Mouse (Mus musculus) kidney, embryonic 16.5 days (tissue): ENCODE data around the gene Abcb9. TPM values are rescaled to one million over a fixed set of nuclear protein-coding genes. Genes with fewer than 3 reads are reported as not detected.

ENCODE experiments used
- ATAC-seq: fragments of 200-750 bp; cut with Nextera tagmentation; 2 replicates; pipeline ENCODE4 v1.8.0; 2017; ENCODE audit warnings: moderate TSS enrichment; ENCODE audit not compliant: low FRiP score, low TSS enrichment
- H3K27ac ChIP-seq: fragments of 300-500 bp; sonication (generic); 2 replicates; pipeline ENCODE4 v1.5.1; 2014; ENCODE audit warnings: low read length
- H3K27me3 ChIP-seq: fragments of 300-500 bp; sonication (generic); 2 replicates; pipeline ENCODE4 v1.6.1; 2014; ENCODE audit warnings: low read length, control low read depth, mixed read lengths; ENCODE audit not compliant: insufficient read depth
- H3K36me3 ChIP-seq: fragments of 300-500 bp; sonication (generic); 2 replicates; pipeline ENCODE4 v1.6.1; 2014; ENCODE audit warnings: low read length, control low read depth, mixed read lengths; ENCODE audit not compliant: insufficient read depth
- H3K4me1 ChIP-seq: fragments of 300-500 bp; sonication (generic); 2 replicates; pipeline ENCODE4 v1.6.1; 2014; ENCODE audit warnings: low read length, control low read depth, mixed read lengths; ENCODE audit not compliant: insufficient read depth
- H3K4me2 ChIP-seq: fragments of 300-500 bp; sonication (generic); replicated peaks from 2 replicates; pipeline ENCODE4 v1.6.1; 2014; ENCODE audit warnings: low read depth, low read length
- H3K4me3 ChIP-seq: fragments of 300-500 bp; sonication (generic); 2 replicates; pipeline ENCODE4 v1.5.1; 2014; ENCODE audit warnings: mild to moderate bottlenecking, low read length
- H3K9ac ChIP-seq: fragments of 300-500 bp; sonication (generic); replicated peaks from 2 replicates; pipeline ENCODE4 v1.6.1; 2014; ENCODE audit warnings: low read length
- H3K9me3 ChIP-seq: fragments of 300-500 bp; sonication (generic); 2 replicates; pipeline ENCODE4 v1.6.1; 2016; ENCODE audit warnings: low read length, control low read depth
- WGBS: fragments of 180-500 bp; shearing (Covaris S2); extraction: QIAGEN DNeasy Blood & Tissue Kit; methylation state at CpG from one replicate; pipeline ENCODE4 v1.1.7; 2014; 5-methylcytosine and 5-hydroxymethylcytosine counted together
- polyA plus RNA-seq: library from polyadenylated mRNA; unstranded; fragments of >200 nt; fragmentation: Nextera tagmentation; extraction: Ambion mirVana; gene quantifications from 2 replicates; pipeline ENCODE4 v1.2.1, GENCODE M21; 2015

The Abcb9 gene
- polyA plus RNA-seq, 1 experiment from 2014 or later: 2.6 TPM

GRCm38 (mm10) chr5:124095077-124095581 lies 469 bp downstream of the Abcb9 start:
- Histone ChIP-seq H3K27me3 (0 out of 2 replicates have a peak, but pooled peaks cover 3% of the 10 kb centered on the region), H3K4me1 (peaks cover 9% of the 10 kb centered on the region), H3K4me3 (peak overlapping the region; percentile 61), H3K27ac (no peak overlapping the region), H3K36me3 (no peaks in the 10 kb centered on the region), H3K9me3 (peaks cover 3% of the 10 kb centered on the region; the same call in 1 of the 2 replicates), H3K4me2 (peak overlapping the region; percentile 93), H3K9ac (peak overlapping the region; percentile 74)
- 7% methylated on average over 19 of the region's 19 CpGs for WGBS
- peak; percentile 62 for ATAC-seq

GRCm38 (mm10) chr5:124093852-124094604 lies 1.6 kb downstream of the Abcb9 start:
- H3K36me3 ChIP-seq: no peaks in the 10 kb centered on the region
- H3K4me1 ChIP-seq: peaks cover 9% of the 10 kb centered on the region
- no peak overlapping the region for H3K27ac ChIP-seq
- WGBS: 88% methylated on average over 12 of the region's 12 CpGs
- ATAC-seq: no peak
- no peak overlapping the region for H3K9ac ChIP-seq
- 0 out of 2 replicates have a peak, but pooled peaks cover under 1% of the 10 kb centered on the region for H3K9me3 ChIP-seq
- H3K4me3 ChIP-seq: no peak overlapping the region
- 0 out of 2 replicates have a peak, but pooled peaks cover 3% of the 10 kb centered on the region for H3K27me3 ChIP-seq
- H3K4me2 ChIP-seq: no peak overlapping the region

GRCm38 (mm10) chr5:124093120-124093794 lies 2.3 kb downstream of the Abcb9 start:
- Histone ChIP-seq H3K36me3 (no peaks in the 10 kb centered on the region), H3K9ac (no peak overlapping the region), H3K4me1 (peaks cover 9% of the 10 kb centered on the region), H3K4me2 (no peak overlapping the region), H3K27me3 (0 out of 2 replicates have a peak, but pooled peaks cover 3% of the 10 kb centered on the region), H3K9me3 (no peaks in the 10 kb centered on the region), H3K27ac (no peak overlapping the region), H3K4me3 (no peak overlapping the region)
- WGBS: 70% methylated on average over 11 of the region's 11 CpGs
- no peak for ATAC-seq

GRCm38 (mm10) chr5:124091951-124092406 lies 3.6 kb downstream of the Abcb9 start:
- ATAC-seq: no peak
- H3K4me3 ChIP-seq: no peak overlapping the region

GRCm38 (mm10) chr5:124089868-124090267 lies 5.7 kb downstream of the Abcb9 start:
- Histone ChIP-seq H3K27me3 (0 out of 2 replicates have a peak, but pooled peaks cover 3% of the 10 kb centered on the region), H3K27ac (no peak overlapping the region), H3K4me3 (no peak overlapping the region), H3K4me1 (peaks cover 1% of the 10 kb centered on the region; the same call in 1 of the 2 replicates), H3K4me2 (no peak overlapping the region), H3K9ac (no peak overlapping the region), H3K9me3 (no peaks in the 10 kb centered on the region), H3K36me3 (no peaks in the 10 kb centered on the region)
- 81% methylated on average over 23 of the region's 23 CpGs for WGBS
- ATAC-seq: no peak

More at GRCm38 (mm10) chr5:124091951-124092406, 3.6 kb downstream of the Abcb9 start:
- Histone ChIP-seq H3K36me3 (no peaks in the 10 kb centered on the region), H3K9me3 (no peaks in the 10 kb centered on the region), H3K27me3 (0 out of 2 replicates have a peak, but pooled peaks cover 3% of the 10 kb centered on the region), H3K27ac (no peak overlapping the region), H3K4me1 (peaks cover 9% of the 10 kb centered on the region), H3K9ac (no peak overlapping the region), H3K4me2 (no peak overlapping the region)
- WGBS: 62% methylated on average over 9 of the region's 9 CpGs

GRCm38 (mm10) chr5:124086876-124087275 lies 8.7 kb downstream of the Abcb9 start:
- H3K9ac ChIP-seq: no peak overlapping the region
- no peak overlapping the region for H3K4me2 ChIP-seq
- no peak overlapping the region for H3K4me3 ChIP-seq
- ATAC-seq: no peak
- no peaks in the 10 kb centered on the region for H3K36me3 ChIP-seq
- WGBS: 82% methylated on average over 4 of the region's 4 CpGs
- H3K4me1 ChIP-seq: peaks cover 3% of the 10 kb centered on the region; the same call in 1 of the 2 replicates
- H3K27ac ChIP-seq: no peak overlapping the region
- no peaks in the 10 kb centered on the region for H3K9me3 ChIP-seq
- no peaks in the 10 kb centered on the region for H3K27me3 ChIP-seq

GRCm38 (mm10) chr5:124085513-124085912 lies 10.1 kb downstream of the Abcb9 start:
- Histone ChIP-seq H3K27me3 (no peaks in the 10 kb centered on the region), H3K4me1 (peaks cover 3% of the 10 kb centered on the region; the same call in 1 of the 2 replicates), H3K4me3 (no peak overlapping the region), H3K27ac (no peak overlapping the region), H3K36me3 (no peaks in the 10 kb centered on the region), H3K9ac (no peak overlapping the region), H3K4me2 (no peak overlapping the region), H3K9me3 (no peaks in the 10 kb centered on the region)
- WGBS: 81% methylated on average over 3 of the region's 3 CpGs
- ATAC-seq: no peak

- Histone ChIP-seq H3K9ac (no peak overlapping the region), H3K27ac (no peak overlapping the region), H3K27me3 (no peaks in the 10 kb centered on the region), H3K4me2 (no peak overlapping the region), H3K9me3 (no peaks in the 10 kb centered on the region), H3K4me1 (peaks cover 3% of the 10 kb centered on the region; the same call in 1 of the 2 replicates), H3K4me3 (no peak overlapping the region), H3K36me3 (no peaks in the 10 kb centered on the region)
- peak; percentile 28 for ATAC-seq
- WGBS: 39% methylated on average over 11 of the region's 11 CpGs
Measured at GRCm38 (mm10) chr5:124084588-124085173, 10.9 kb downstream of the Abcb9 start.

GRCm38 (mm10) chr5:124083850-124084587 lies 11.6 kb downstream of the Abcb9 start:
- 69% methylated on average over 14 of the region's 14 CpGs for WGBS

More at GRCm38 (mm10) chr5:124083850-124084587, 11.6 kb downstream of the Abcb9 start:
- Histone ChIP-seq H3K4me2 (no peak overlapping the region), H3K36me3 (no peaks in the 10 kb centered on the region), H3K4me1 (peaks cover 3% of the 10 kb centered on the region; the same call in 1 of the 2 replicates), H3K9me3 (no peaks in the 10 kb centered on the region), H3K4me3 (no peak overlapping the region), H3K9ac (no peak overlapping the region), H3K27me3 (no peaks in the 10 kb centered on the region), H3K27ac (no peak overlapping the region)
- ATAC-seq: no peak
